Mouse (Mus musculus) heart, embryonic 15.5 days (tissue): ENCODE results near the gene Sptb. TPM values are rescaled to one million over a fixed set of nuclear protein-coding genes. Genes with fewer than 3 reads are reported as not detected.

Source experiments
- ATAC-seq: fragments of 200-750 bp; cut with Nextera tagmentation; replicated peaks from 2 replicates; pipeline ENCODE4 v1.8.0; 2017; ENCODE audit warnings: low read depth, moderate TSS enrichment; ENCODE audit not compliant: insufficient number of reproducible peaks, insufficient read depth, low FRiP score
- H3K27ac ChIP-seq: fragments of 300-500 bp; sonication (generic); 2 replicates; pipeline ENCODE4 v1.5.1; 2015; ENCODE audit warnings: mild to moderate bottlenecking, inconsistent platforms
- H3K27me3 ChIP-seq: fragments of 300-500 bp; sonication (generic); 2 replicates; pipeline ENCODE4 v1.6.1; 2015; ENCODE audit warnings: inconsistent platforms
- H3K36me3 ChIP-seq: fragments of 300-500 bp; sonication (generic); 2 replicates; pipeline ENCODE4 v1.6.1; 2015; ENCODE audit warnings: mild to moderate bottlenecking, inconsistent platforms
- H3K4me1 ChIP-seq: fragments of 300-500 bp; sonication (generic); replicated peaks from 2 replicates; pipeline ENCODE4 v1.6.1; 2015; ENCODE audit warnings: inconsistent platforms
- H3K4me2 ChIP-seq: fragments of 300-500 bp; sonication (generic); 2 replicates; pipeline ENCODE4 v1.6.1; 2015; ENCODE audit warnings: inconsistent platforms, mild to moderate bottlenecking, moderate library complexity
- H3K4me3 ChIP-seq: fragments of 300-500 bp; sonication (generic); 2 replicates; pipeline ENCODE4 v1.5.1; 2015; ENCODE audit warnings: mild to moderate bottlenecking, inconsistent platforms
- H3K9ac ChIP-seq: fragments of 300-500 bp; sonication (generic); 2 replicates; pipeline ENCODE4 v1.6.1; 2015; ENCODE audit warnings: mild to moderate bottlenecking, inconsistent platforms
- H3K9me3 ChIP-seq: fragments of 300-500 bp; sonication (generic); replicated peaks from 2 replicates; pipeline ENCODE4 v1.6.1; 2016; ENCODE audit warnings: inconsistent platforms
- WGBS: fragments of 180-500 bp; shearing (Covaris S2); methylation state at CpG from one replicate; pipeline ENCODE4 v1.1.7; 2015; ENCODE audit warnings: mixed read lengths; 5-methylcytosine and 5-hydroxymethylcytosine counted together
- polyA plus RNA-seq: library from polyadenylated mRNA; unstranded; fragments of >200 nt; fragmentation: Nextera tagmentation; extraction: Ambion mirVana; gene quantifications from 2 replicates; pipeline ENCODE4 v1.2.1, GENCODE M21; 2015

Gene Sptb
- polyA plus RNA-seq, 1 experiment from 2014 or later, result 5.7 TPM

DNA sequence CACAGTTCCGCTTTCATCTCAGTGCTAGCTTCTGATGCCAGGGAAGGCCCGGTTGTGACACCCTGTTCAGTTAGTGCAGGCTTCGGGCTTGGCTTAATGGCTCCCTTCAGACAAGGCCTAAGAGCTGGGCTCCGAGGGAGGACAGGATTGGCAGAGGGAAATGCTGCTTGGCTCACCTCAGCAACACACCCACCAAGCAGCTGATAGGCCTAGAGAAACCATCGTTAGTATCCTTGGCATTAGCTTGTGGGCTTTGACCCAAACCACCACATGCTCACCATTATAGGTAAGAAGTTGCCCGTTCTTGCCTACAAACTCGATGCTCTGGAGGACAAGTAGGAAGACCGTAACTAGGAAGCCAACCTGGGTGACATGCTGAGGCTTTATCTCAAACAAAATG, 38.3 kb downstream of the Sptb start:
- H3K9me3 ChIP-seq, result no peaks in the 10 kb centered on the region
- H3K4me1 ChIP-seq, result peaks cover 69% of the 10 kb centered on the region
- H3K4me3 ChIP-seq, result no peak overlapping the region
- H3K4me2 ChIP-seq, result no peak overlapping the region
- 76% methylated on average over 8 of the region's 8 CpGs for WGBS
- H3K9ac ChIP-seq, result no peak overlapping the region
- H3K27me3 ChIP-seq, result no peaks in the 10 kb centered on the region
- ATAC-seq, result no peak
- no peak overlapping the region for H3K27ac ChIP-seq
- no peaks in the 10 kb centered on the region for H3K36me3 ChIP-seq

- H3K9me3 ChIP-seq, result no peaks in the 10 kb centered on the region
- no peak for ATAC-seq
- peak overlapping the region; percentile 17 for H3K4me2 ChIP-seq
- H3K9ac ChIP-seq, result no peak overlapping the region
- H3K4me3 ChIP-seq, result no peak overlapping the region
- peaks cover 57% of the 10 kb centered on the region for H3K4me1 ChIP-seq
- peak overlapping the region; percentile 9; the same call in 1 of the 2 replicates for H3K27ac ChIP-seq
- H3K27me3 ChIP-seq, result no peaks in the 10 kb centered on the region
- no peaks in the 10 kb centered on the region for H3K36me3 ChIP-seq
- 31% methylated on average over 13 of the region's 13 CpGs for WGBS
These were observed 39.7 kb downstream of the Sptb start for GRCm38 (mm10) chr12:76670533-76671086.

DNA sequence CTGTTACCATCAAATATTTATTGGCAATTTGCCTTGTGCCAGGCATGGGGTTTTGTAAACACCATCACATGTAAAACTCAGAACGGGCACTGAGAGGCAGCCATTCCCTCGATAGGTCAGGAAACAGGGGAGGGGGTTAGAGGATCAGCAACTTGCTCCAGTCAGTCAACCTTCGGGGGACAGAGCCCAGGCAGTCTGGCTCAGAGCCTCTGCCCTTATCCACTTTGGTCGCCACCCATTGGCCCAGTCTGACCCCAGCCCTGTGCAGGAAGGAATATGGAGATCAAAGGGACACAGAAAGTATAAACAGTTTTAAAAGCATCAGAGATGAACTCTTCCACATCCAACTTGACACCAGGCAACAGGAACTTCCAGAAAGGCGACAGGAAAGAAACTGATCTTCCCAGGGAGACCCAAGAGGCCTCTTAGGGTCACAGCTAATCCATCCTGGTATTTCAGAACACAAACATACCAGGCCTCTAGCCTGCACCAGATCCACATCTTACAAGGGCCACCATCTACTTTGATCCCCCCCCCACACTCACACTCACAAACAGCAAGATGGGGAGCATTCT, 40.3 kb downstream of the Sptb start:
- H3K4me2 ChIP-seq, result peak overlapping the region; percentile 17; the same call in 1 of the 2 replicates
- no peaks in the 10 kb centered on the region for H3K36me3 ChIP-seq
- H3K4me1 ChIP-seq, result peaks cover 52% of the 10 kb centered on the region
- H3K4me3 ChIP-seq, result no peak overlapping the region
- no peaks in the 10 kb centered on the region for H3K27me3 ChIP-seq
- H3K9me3 ChIP-seq, result no peaks in the 10 kb centered on the region
- H3K9ac ChIP-seq, result no peak overlapping the region
- peak overlapping the region; percentile 9; the same call in 1 of the 2 replicates for H3K27ac ChIP-seq
- 33% methylated on average over 5 of the region's 5 CpGs for WGBS
- no peak for ATAC-seq

- Histone ChIP-seq H3K9ac (no peak overlapping the region), H3K4me3 (no peak overlapping the region), H3K27me3 (no peaks in the 10 kb centered on the region), H3K4me1 (peaks cover 42% of the 10 kb centered on the region), H3K36me3 (no peaks in the 10 kb centered on the region), H3K9me3 (no peaks in the 10 kb centered on the region), H3K4me2 (no peak overlapping the region), H3K27ac (no peak overlapping the region)
- ATAC-seq, result no peak
- WGBS, result 82% methylated on average over 7 of the region's 7 CpGs
These were observed 41.5 kb downstream of the Sptb start for GRCm38 (mm10) chr12:76668654-76669419.

DNA sequence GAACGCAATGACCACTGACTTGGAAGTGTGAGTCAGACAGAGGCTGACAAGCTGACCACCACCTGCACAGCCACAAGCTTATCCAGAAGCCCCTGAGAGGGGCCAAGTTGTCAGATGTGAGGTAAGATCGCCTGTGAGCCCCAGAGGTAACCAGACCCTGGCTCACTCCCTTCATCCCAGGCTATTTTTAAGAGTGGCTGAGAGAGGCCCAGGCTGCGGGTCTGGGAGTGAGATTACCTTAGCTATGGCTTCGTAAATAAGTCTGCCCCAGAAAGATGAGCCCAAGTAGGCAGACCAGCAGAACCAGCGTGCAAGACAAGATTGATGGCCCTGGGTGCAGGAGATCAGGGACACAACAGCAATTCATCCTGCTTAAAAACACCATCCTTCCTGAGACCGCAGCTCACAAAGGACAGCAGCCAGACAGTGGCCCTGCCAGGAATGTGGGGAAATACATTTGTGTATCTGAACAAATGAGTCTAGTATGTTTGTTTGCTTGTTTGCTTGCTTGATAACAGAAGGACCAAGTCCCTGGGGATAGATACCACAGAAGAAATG, 58.5 kb downstream of the Sptb start:
- 0 out of 2 replicates have a peak overlapping the region, but pooled peaks have one; percentile 1 for H3K4me2 ChIP-seq
- peak overlapping the region; percentile 31 for H3K27ac ChIP-seq
- WGBS, result 44% methylated on average over 6 of the region's 6 CpGs
- H3K4me1 ChIP-seq, result peaks cover 27% of the 10 kb centered on the region
- H3K36me3 ChIP-seq, result no peaks in the 10 kb centered on the region
- no peaks in the 10 kb centered on the region for H3K27me3 ChIP-seq
- no peak for ATAC-seq
- no peak overlapping the region for H3K4me3 ChIP-seq
- no peak overlapping the region for H3K9ac ChIP-seq
- H3K9me3 ChIP-seq, result no peaks in the 10 kb centered on the region

DNA sequence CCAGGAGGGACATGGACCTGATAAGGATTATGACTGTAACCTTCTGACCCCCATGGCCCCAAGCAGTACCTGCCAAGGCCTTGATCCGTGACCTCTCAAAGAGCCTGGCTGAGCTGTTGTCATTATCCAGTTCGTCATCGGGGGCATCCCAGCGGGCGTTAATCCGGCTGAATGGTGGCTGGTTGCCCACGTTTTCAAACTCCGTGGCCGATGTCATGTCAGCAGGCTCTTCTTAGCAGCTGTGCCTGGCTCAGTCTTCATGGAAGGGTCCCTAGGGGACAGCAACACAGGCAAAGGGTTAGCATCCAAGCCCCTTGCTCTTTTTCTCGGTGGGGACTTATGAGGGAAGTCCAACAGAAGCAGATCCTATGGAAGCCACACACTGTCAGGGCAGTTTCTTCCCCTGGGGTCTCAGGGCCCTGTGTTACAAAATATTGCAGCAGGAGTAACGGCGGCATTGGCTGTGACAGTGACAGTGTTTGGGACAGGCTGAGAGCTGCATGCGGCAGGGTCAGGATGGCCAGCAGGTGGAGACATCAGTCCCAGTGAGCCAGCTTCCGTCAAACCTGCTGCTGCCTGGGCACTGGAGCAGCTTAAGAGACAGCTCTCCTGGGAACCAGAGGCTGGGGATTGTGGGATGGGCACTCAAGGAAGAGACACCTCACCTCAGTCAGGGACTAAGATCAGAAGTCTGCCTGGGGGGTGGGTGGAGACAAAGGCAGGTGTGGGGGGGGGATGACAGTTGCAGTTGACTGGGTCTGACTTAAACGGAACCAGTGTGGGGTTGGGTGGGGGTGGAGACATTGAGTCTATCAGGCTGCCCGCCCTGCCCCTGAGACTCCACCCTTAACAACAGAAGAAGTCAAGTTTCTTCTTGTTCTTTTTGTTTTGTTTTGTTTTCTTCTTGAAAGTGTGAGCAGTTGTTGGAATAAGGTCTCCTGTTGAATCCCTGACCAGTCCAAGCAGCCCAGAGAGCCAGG, 60.3 kb downstream of the Sptb start:
- Histone ChIP-seq H3K9ac (no peak overlapping the region), H3K27me3 (no peaks in the 10 kb centered on the region), H3K4me3 (no peak overlapping the region), H3K4me2 (no peak overlapping the region), H3K36me3 (no peaks in the 10 kb centered on the region), H3K27ac (no peak overlapping the region), H3K4me1 (peaks cover 37% of the 10 kb centered on the region), H3K9me3 (no peaks in the 10 kb centered on the region)
- peak; percentile 68; the same call in 1 of the 2 replicates for ATAC-seq
- WGBS, result 48% methylated on average over 16 of the region's 16 CpGs

DNA sequence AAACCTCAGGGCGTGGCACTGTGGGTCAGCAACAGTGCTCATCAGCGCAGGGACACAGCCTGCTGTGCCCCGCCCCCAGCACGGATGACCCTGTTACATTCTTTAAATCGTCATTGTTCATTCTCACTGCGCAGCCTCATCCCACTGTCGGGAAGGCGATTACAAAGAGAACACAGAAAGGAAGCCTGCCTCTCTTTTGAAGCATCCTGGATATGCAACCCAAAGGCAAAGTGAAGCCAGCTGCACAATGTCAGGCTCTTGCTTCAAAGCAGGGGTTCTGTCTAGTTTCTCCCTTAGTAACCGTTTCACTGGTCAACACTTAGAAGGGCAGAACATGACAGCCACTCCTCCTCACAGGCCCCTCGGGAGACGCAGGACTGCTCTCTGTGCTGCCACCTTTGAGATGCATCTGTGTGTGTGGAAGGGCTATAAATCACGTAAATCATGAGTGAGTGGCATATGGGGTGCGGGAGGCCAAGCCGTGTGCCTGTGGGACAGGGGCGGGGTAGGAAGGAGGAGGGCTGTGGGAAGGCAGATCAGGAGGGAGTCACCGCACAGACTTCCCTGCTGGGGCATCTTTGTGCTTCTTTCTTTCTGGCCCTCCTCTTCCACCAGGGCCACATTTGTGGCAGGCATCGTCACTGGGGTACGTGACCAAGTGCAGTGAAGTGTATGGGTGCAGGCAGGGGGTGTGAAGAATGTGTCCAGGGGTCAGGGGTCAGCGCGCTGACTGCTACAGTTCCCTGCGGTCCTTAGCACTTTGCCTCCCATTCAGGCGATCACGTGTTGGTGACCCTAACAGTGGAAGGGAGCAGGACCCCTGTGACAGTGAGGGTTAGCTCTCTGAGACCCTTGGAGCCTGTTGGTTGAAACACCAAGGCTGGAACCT, 64.9 kb downstream of the Sptb start:
- H3K4me1 ChIP-seq, result peaks cover 28% of the 10 kb centered on the region
- H3K9ac ChIP-seq, result no peak overlapping the region
- no peak overlapping the region for H3K27ac ChIP-seq
- no peak overlapping the region for H3K4me3 ChIP-seq
- ATAC-seq, result no peak
- 0 out of 2 replicates have a peak, but pooled peaks cover 2% of the 10 kb centered on the region for H3K27me3 ChIP-seq
- H3K9me3 ChIP-seq, result no peaks in the 10 kb centered on the region
- no peaks in the 10 kb centered on the region for H3K36me3 ChIP-seq
- WGBS, result 54% methylated on average over 22 of the region's 23 CpGs
- no peak overlapping the region for H3K4me2 ChIP-seq

- no peak overlapping the region for H3K9ac ChIP-seq
These were observed 66.7 kb downstream of the Sptb start for GRCm38 (mm10) chr12:76643679-76644078.

DNA sequence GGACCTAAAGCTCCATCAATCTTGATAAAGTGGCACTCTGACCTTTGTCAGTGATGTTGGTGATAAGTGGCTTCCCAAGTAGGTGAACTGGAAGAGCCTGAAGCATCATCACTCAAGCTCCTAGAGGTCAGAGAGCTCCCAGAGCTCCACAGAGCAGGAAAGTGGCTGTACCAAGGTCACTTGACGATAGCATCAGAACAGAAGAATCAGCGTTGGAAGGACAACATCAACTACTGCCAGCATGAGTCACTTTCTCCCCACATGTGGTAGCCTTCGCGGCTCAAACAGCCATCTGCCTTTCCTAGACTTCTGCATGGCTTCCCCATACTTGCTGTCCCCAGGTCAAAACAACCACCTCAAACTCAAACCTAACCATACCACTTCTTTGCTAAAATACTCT, 67.7 kb downstream of the Sptb start:
- H3K9me3 ChIP-seq, result no peaks in the 10 kb centered on the region
- peaks cover 21% of the 10 kb centered on the region for H3K4me1 ChIP-seq
- no peak overlapping the region for H3K4me2 ChIP-seq
- no peak overlapping the region for H3K27ac ChIP-seq
- 0 out of 2 replicates have a peak, but pooled peaks cover 2% of the 10 kb centered on the region for H3K27me3 ChIP-seq
- WGBS, result 67% methylated on average over 4 of the region's 4 CpGs
- no peak overlapping the region for H3K9ac ChIP-seq
- ATAC-seq, result no peak
- no peak overlapping the region for H3K4me3 ChIP-seq
- no peaks in the 10 kb centered on the region for H3K36me3 ChIP-seq

More at GRCm38 (mm10) chr12:76643679-76644078, 66.7 kb downstream of the Sptb start:
- Histone ChIP-seq H3K4me3 (no peak overlapping the region), H3K36me3 (no peaks in the 10 kb centered on the region), H3K4me2 (no peak overlapping the region), H3K9me3 (no peaks in the 10 kb centered on the region), H3K4me1 (peaks cover 21% of the 10 kb centered on the region), H3K27me3 (0 out of 2 replicates have a peak, but pooled peaks cover 2% of the 10 kb centered on the region), H3K27ac (no peak overlapping the region)
- 40% methylated on average over 8 of the region's 8 CpGs for WGBS
- ATAC-seq, result no peak; the same call in 1 of the 2 replicates

GRCm38 (mm10) chr12:76640620-76641019, 69.7 kb downstream of the Sptb start:
- Histone ChIP-seq H3K36me3 (no peaks in the 10 kb centered on the region), H3K4me3 (no peak overlapping the region), H3K4me1 (peaks cover 18% of the 10 kb centered on the region), H3K9me3 (no peaks in the 10 kb centered on the region), H3K27ac (peak overlapping the region; percentile 14; the same call in 1 of the 2 replicates), H3K4me2 (no peak overlapping the region), H3K9ac (no peak overlapping the region), H3K27me3 (0 out of 2 replicates have a peak, but pooled peaks cover 2% of the 10 kb centered on the region)
- ATAC-seq, result no peak
- WGBS, result 27% methylated on average over 8 of the region's 8 CpGs
